Mouse (Mus musculus): ENCODE data around the gene Celf2.

DNA sequence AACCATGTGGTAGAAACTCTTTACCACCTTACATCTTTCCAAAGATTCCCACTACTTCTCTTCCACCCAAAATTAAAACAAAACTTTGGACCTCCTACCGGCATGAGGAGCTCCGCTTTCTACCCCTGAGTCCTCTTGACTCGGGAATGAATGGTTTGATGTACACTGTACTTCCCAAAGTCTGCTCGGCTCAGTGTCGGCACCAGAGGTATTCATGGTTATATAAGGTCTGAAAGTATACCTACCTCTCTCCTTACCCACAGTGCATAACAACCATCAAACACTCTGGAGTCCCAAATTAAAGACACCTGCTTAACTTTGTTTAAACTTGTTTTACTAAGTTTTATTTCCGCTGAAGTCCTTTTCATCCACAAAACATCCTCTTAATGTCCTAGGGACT lies 679.3 kb downstream of the Celf2 start:
- no peak for TF ChIP-seq POLR2A (IDR thresholded peaks at IDR 0.05; ENCODE audit: control insufficient read depth, low read depth, low read length)
- no peak for TF ChIP-seq CTCF (IDR thresholded peaks at IDR 0.05; ENCODE audit: control insufficient read depth, insufficient read depth, insufficient replicate concordance, low read depth, low read length)
